Mouse (Mus musculus) brain, embryonic 14.5 days (tissue): ENCODE measurements around the gene Crocc2. TPM values are rescaled to one million over a fixed set of nuclear protein-coding genes. Genes with fewer than 3 reads are reported as not detected.
A peak's percentile ranks its signal among the peaks of the same experiment; 100 is the strongest.

Experiments used
- DNase-seq: peaks from one replicate; pipeline ENCODE4 v3.0.0-alpha.2; 2011; ENCODE audit warnings: low read depth
- CTCF ChIP-seq: fragments of 200-500 bp; IDR thresholded peaks from 2 replicates; pipeline ENCODE4 v1.5.1; 2012; ENCODE audit warnings: inconsistent platforms, mild to moderate bottlenecking, moderate library complexity, borderline replicate concordance; ENCODE audit not compliant: insufficient read depth, insufficient read length; ENCODE audit errors: extremely low read depth
- POLR2A ChIP-seq: fragments of 200-500 bp; IDR thresholded peaks from 2 replicates; pipeline ENCODE4 v1.6.1; 2012; ENCODE audit warnings: mild to moderate bottlenecking, inconsistent platforms, borderline replicate concordance; ENCODE audit not compliant: poor library complexity, insufficient read depth, insufficient read length, severe bottlenecking; ENCODE audit errors: extremely low read depth
- polyA plus RNA-seq: library from polyadenylated mRNA; depleted of rRNA; stranded (reverse); fragments of >200 nt; gene quantifications from 2 replicates; pipeline ENCODE4 v1.2.3, GENCODE M21; 2012

The Crocc2 gene
- polyA plus RNA-seq, 1 experiment, result 0.51 TPM

DNA sequence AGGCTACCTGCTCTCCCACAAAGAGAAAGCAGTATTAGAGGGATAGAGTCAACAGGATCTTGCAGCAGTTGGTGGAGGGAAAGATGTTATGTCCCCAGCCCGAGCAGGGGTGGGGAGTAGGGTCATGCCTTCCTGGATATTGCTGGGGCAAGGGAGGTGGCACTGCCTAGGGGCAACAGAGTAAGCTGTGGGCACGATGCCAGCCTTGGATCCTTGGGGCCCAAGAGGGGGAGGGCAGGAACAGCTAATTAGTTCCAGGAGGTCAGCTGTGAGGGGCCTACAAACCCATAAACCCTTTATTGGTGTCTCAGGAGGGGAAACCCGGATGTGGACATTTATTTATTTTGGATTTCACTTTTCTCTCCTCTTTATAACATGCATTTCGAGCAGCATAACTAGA is 56.7 kb downstream of the Crocc2 start:
- no peak for DNase-seq
- TF ChIP-seq POLR2A, result no peak
- TF ChIP-seq CTCF, result no peak

DNA sequence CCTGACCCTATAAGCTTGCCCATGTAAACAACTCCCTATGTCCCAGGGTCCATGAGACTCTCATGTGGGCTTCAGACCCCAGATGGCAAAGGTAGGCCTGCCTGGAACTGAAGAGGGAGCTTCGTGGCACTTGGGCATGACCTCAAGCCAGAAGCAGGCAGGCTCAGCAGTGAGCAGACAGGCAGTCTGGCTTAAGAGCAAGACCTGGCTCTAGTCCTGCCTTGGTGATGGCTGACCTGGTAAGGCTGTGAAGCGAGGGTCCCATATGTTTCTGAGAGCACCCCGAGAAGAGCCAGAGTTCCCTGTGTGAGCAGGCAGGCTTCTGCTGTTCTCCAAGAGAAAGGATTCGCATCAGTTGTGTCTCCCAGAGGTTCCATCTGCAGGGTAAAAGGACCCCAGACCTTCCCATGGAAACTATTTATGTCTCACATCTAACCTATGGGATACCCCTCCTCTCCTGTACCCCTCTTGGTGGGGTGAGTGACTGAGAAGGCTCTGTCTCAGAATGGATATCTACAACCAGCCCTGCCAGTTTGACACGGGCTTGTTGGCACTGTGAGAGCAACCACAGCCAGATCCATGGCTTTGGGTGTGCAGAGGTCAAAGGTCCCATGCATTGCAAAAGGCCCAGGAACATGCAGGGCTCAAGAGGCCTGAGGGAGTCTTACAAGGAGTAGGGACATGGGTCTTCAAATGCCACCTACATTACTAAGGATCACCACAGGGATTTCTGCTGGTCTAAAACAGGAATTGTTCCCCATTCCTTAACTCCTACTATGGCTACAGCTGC is 57.4 kb downstream of the Crocc2 start:
- DNase-seq, result no peak
- TF ChIP-seq CTCF (no peak), POLR2A (no peak)

DNA sequence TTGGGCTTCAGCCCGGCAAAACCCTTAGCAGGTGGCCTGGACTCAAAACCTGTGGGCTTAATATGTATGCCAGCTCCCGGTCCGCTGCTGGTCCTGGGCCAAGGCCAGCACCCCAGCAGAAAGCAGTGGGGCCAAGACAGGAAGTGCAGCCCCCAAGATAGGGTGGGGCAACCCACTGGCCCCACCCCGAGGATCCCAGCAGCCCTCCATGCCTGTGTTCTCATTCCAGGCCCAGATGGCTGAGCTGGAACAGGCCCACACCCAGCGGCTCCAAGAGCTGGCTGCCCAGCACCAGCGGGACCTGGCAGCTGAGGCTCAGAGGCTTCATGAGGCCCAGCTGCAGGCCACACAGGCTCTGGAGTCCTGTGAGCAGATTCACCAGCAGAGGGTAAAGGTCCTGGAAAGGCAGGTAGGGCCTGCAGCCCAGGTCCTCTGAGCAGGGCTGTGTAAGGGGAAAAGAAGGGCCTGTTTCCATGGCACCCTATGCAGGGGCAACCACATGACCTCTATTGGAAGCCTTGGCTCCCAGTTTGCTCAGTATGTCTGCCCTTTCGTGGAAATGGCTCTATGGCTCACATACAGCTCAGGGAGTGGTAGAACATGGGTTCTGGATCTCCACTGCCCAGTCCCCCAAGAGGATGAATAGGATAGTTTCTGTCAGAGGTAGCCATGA is 58.9 kb downstream of the Crocc2 start:
- TF ChIP-seq CTCF (no peak), POLR2A (no peak)
- DNase-seq, result peak; percentile 40

DNA sequence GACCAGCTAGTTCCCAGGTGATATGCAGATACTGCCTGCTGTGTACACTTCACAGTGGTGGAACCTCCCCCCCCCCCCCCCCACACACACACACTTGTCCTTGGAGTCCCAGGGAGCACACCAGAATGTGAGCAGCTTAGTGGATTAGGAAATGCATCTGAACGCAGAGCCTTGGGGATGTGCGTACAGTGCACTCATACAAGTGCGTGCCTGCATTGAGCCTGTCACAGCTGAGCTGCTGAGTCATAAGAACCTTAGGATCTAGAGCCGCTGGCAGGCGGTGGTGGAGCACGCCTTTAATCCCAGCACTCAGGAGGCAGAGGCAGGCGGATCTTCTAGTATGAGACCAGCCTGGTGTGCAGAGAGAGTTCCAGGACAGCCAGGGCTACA is 59.4 kb downstream of the Crocc2 start:
- TF ChIP-seq CTCF (no peak), POLR2A (no peak)
- DNase-seq, result no peak

DNA sequence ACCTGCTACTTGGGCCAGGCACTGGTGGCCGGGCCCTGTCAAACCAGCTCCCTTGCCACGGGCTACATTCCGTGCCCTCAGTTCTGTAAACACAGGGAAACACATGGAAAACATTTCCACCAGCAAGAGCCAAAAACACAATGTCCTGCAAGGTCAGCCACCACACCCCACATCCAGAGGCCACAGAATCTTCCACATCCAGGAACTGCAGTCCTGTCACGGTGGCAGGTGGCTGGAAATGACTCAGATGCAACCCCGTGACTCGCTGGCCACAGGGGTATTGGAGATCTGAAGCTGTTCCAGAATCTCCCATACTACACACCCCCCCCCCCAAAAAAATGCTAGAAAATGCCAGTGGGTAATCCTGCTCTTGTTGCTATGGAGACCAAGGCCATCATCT is 60.7 kb downstream of the Crocc2 start:
- no peak for TF ChIP-seq POLR2A
- no peak for TF ChIP-seq CTCF
- no peak for DNase-seq

DNA sequence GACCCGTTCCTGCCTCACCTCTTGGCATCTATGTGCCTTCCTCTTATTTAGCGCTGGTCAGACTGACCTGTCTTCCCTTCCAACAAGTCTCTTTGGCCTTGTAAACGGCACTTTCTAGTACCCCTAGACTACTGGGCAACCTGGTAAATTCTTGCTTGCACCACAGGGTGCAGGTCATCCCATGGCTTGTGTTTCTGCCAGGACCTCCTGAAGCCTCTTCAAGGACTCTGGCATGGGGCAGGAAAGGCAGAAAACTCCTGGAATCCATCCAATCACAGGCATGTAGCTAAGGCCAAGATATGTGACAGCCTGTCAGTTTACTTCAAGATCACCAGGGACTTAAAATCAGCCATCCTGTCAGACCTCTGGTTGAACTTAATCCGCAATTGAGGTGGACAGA is 61.1 kb downstream of the Crocc2 start:
- no peak for TF ChIP-seq POLR2A
- no peak for TF ChIP-seq CTCF
- DNase-seq, result no peak

DNA sequence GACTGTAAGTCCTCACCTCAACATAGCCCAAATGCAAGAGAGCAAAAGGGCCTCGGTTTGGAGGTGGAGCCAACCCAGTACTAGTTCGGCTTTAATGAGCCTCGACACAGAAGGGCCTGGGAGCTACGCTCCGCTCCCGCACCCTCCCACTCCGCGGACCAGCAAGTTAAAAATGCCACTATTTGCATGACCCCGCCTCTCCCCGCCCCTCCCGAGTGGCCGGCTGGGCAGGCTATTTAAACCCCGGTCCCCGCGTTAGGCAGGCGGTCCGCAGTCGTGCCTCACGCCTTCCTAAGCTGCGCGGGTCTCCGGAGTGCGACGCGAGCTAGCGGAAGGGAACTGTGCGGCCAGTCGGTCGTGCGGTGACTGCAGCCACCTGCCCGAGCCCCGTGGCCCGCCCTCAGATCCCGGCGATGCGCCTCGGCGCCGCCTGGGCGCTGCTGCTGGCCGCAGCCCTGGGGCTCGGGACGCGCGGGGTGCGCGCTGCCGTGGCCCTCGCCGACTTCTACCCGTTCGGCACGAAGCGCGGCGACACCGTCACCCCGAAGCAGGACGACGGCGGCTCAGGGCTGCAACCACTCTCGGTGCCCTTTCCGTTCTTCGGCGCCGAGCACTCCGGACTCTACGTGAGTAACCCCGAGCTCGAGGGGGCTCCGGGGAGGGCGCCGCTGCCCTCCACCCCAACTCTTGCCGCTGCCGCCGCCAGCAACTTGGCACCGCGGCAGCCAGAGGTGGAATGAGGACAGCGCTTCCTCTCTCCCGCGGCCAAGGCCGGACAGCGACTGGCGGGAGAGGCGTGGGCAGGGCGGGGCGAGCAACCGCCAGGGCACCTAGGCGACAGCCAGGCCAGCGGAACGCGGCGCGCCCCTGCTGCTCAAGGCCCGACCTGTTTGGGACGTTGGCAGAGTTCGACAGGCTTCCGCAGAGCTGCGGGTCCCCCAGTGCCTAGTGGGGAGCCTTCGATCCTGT is 67.3 kb downstream of the Crocc2 start, which contains the start of gene Sned1:
Gene Sned1 (plus strand): TSS at position 266 of the 969 bp plus-strand sequence.
- TF ChIP-seq POLR2A, result no peak
- TF ChIP-seq CTCF, result no peak
- DNase-seq, result peak; percentile 87

DNA sequence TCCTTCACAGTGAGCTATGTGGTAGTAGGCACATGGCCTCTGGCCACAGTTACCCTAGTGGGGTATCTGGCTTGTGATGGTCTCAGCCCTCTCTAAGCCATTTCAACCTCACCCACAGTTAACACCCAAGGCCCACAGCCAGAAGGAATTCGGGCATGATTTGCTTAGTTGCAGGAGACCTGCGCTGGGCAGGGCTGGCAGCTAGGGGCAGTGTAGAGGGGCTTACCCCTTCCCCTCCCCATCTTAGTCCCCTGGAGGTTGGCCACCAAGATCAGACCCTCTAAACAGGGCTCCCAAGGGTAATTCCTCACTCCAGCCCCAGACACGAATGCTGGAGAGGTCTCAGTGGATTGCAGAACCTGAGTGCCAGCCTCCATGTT is 68.0 kb downstream of the Crocc2 start:
- peak; percentile 51 for DNase-seq
- TF ChIP-seq POLR2A, result no peak
- peak; percentile 63 for TF ChIP-seq CTCF

DNA sequence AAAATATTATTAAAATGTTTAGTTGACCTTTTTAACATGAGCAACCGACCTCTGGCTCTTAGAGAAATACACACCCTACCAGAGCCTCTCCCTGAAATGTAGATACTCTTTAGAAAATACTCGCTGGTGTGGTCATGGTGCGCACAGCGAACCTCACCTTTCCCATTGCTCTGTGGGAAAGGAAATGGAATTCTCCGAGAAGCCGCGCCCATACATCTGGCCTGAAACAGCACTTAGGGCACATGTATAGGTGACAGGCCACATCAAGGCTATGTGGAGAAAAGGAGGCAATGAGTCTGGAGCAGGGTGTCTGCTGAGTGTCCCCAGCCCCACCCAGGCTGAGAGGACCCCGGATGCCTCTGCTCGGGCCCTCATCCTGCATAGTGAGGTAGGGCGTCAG is 69.2 kb downstream of the Crocc2 start:
- no peak for DNase-seq
- no peak for TF ChIP-seq CTCF
- TF ChIP-seq POLR2A, result no peak

DNA sequence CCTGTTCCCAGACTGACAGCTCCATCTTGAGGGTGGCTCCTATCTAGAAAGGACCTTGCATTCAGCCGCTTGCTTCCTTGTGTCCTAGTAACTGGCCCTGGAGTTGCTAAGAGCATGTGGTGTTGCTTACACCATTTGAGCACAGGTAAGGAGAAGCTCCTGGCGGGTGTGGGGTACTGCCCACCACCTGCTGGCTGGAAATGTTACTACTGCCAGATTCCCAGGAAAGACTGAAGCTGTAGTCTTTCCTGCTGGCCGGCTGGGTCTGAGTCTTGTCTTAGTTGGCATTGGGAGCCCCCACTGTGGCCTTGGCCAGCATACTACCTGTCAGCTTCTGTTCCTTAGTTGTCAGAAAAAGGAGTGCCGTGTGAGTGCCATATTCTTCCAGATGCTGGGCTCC is 69.7 kb downstream of the Crocc2 start:
- peak; percentile 43; the same call in 1 of the 2 replicates for TF ChIP-seq CTCF
- TF ChIP-seq POLR2A, result no peak
- DNase-seq, result no peak

DNA sequence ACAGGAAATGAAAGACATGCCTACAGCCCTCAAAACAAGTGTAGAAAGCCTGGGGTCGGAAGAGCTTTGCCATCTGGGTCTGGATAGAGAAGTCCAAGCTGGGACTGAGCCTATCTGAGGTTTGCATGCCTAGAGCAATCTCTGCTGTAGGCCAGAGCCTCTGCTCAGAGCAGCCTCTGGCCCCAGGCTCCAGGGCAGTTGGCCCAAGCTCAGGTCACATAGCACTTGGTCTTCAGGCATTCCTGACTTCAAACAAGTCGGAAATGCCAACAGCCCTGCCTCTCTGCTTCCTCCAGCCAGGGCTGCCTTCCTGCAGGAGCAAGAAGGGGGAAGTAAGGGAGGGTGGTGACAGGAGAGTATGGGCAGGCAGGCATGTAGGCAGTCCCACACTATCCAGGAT is 77.4 kb downstream of the Crocc2 start:
- TF ChIP-seq POLR2A, result no peak
- no peak for TF ChIP-seq CTCF
- no peak for DNase-seq

DNA sequence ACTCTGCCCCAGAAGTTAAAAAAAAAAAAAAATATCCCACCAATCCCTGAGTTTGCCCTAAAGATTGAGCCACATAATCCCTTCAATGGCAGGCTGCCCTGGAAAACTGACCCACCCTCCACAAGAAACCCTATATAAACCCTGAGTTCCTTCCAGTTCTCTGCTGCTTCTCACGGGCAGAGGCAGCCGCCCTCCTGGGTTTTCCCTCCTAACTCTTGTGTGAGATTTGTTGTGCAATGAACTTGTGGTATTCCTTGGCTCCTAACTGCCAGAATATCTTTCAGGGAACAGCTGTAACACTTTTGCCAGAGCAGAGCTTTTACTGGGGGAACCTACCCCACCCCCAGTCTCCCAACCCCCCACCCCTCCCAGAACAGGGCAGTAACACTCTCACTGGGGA is 84.1 kb downstream of the Crocc2 start:
- no peak for TF ChIP-seq CTCF
- no peak for TF ChIP-seq POLR2A
- no peak for DNase-seq

DNA sequence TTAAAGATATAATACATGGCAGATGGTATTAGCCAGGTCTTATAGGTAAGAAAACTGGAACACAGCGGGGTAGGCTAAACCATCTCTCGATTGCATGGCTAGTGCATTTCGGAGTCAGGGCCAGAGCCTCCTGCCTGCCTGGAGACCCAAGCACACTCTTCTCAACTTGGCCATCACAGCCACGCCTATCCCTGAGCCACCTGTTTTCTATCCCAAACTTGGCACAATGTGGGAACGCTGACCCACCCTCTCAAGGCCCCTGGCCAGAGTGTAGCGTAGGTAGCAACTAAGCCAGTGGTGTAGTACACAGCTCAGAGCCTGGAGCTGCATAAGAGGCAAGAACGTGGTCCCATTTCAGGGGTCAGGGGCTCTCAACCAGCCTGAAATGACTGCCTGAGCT is 87.2 kb downstream of the Crocc2 start:
- DNase-seq, result no peak
- TF ChIP-seq POLR2A (no peak), CTCF (no peak)
